Mouse (Mus musculus) midbrain, postnatal 0 days (tissue): ENCODE data around the gene Uba1. TPM values are rescaled to one million over a fixed set of nuclear protein-coding genes. Genes with fewer than 3 reads are reported as not detected.
A peak's percentile ranks its signal among the peaks of the same experiment; 100 is the strongest.
"Not testable (repeated sequence)": the region's sequence is repeated elsewhere in the genome, so short reads cannot be mapped to it uniquely, and the experiment has no call there.

ENCODE experiments used
- ATAC-seq: fragments of 200-750 bp; cut with Nextera tagmentation; 2 replicates; pipeline ENCODE4 v1.8.0; 2017; ENCODE audit warnings: moderate number of reproducible peaks, mild to moderate bottlenecking, moderate TSS enrichment, moderate library complexity; ENCODE audit not compliant: low FRiP score
- DNase-seq: peaks from one replicate; pipeline ENCODE4 v3.0.0-alpha.2; 2015; ENCODE audit warnings: low spot score
- H3K27ac ChIP-seq: fragments of 300-500 bp; sonication (generic); 2 replicates; pipeline ENCODE4 v1.5.1; 2014; ENCODE audit warnings: low read depth, mild to moderate bottlenecking, low read length, mixed read lengths
- H3K27me3 ChIP-seq: fragments of 300-500 bp; sonication (generic); 2 replicates; pipeline ENCODE4 v1.6.1; 2014; ENCODE audit warnings: low read length, control low read depth, mixed read lengths; ENCODE audit not compliant: insufficient read depth
- H3K36me3 ChIP-seq: fragments of 300-500 bp; sonication (generic); 2 replicates; pipeline ENCODE4 v1.6.1; 2014; ENCODE audit warnings: low read length, control low read depth, mixed read lengths; ENCODE audit not compliant: insufficient read depth
- H3K4me1 ChIP-seq: fragments of 300-500 bp; sonication (generic); 2 replicates; pipeline ENCODE4 v1.6.1; 2014; ENCODE audit warnings: mild to moderate bottlenecking, control low read depth, antibody characterized with exemption, low read length, mixed read lengths; ENCODE audit not compliant: insufficient read depth
- H3K4me2 ChIP-seq: fragments of 300-500 bp; sonication (generic); 2 replicates; pipeline ENCODE4 v1.6.1; 2014; ENCODE audit warnings: low read depth, mild to moderate bottlenecking, low read length, mixed read lengths; ENCODE audit not compliant: poor library complexity, severe bottlenecking
- H3K4me3 ChIP-seq: fragments of 300-500 bp; sonication (generic); 2 replicates; pipeline ENCODE4 v1.5.1; 2014; ENCODE audit warnings: low read depth, mild to moderate bottlenecking, low read length, moderate library complexity
- H3K9ac ChIP-seq: fragments of 300-500 bp; sonication (generic); replicated peaks from 2 replicates; pipeline ENCODE4 v1.6.1; 2014; ENCODE audit warnings: mild to moderate bottlenecking, low read length, moderate library complexity, mixed read lengths; ENCODE audit not compliant: poor library complexity, severe bottlenecking
- H3K9me3 ChIP-seq: fragments of 300-500 bp; sonication (generic); 2 replicates; pipeline ENCODE4 v1.6.1; 2016; ENCODE audit warnings: low read length, control low read depth
- CTCF ChIP-seq: IDR thresholded peaks from 2 replicates; pipeline ENCODE4 v1.5.1; 2016; ENCODE audit warnings: antibody characterized with exemption, mild to moderate bottlenecking
- WGBS: fragments of 180-500 bp; shearing (Covaris S2); extraction: QIAGEN DNeasy Blood & Tissue Kit; methylation state at CpG from one replicate; pipeline ENCODE4 v1.1.7; 2014; 5-methylcytosine and 5-hydroxymethylcytosine counted together
- polyA plus RNA-seq: library from polyadenylated mRNA; unstranded; fragments of >200 nt; fragmentation: Nextera tagmentation; extraction: Ambion mirVana; gene quantifications from 2 replicates; pipeline ENCODE4 v1.2.1, GENCODE M21; 2015
- total RNA-seq: library from RNA; depleted of rRNA; stranded (reverse); fragments of >200 nt; gene quantifications from 2 replicates; pipeline ENCODE4 v1.2.3, GENCODE M21; 2014; rRNA removed

Uba1 gene
- total and polyA plus RNA-seq, 2 experiments from 2014 or later: 263 to 646 TPM

- peak within 1 kb of the TSS; percentile 93 for H3K27ac ChIP-seq
- H3K4me1 ChIP-seq: no peaks in the 10 kb centered on the region
- ATAC-seq: peak; percentile 82
- H3K27me3 ChIP-seq: no peaks in the 10 kb centered on the region
- 30% methylated on average over 32 of the region's 32 CpGs for whole genome bisulfite sequencing
- H3K9ac ChIP-seq: peak within 1 kb of the TSS; percentile 75
- H3K9me3 ChIP-seq: no peaks in the 10 kb centered on the region
- peak; percentile 85 for DNase-seq
- no peak for TF ChIP-seq CTCF
- H3K4me2 ChIP-seq: peak within 1 kb of the TSS; percentile 41
- peak within 1 kb of the TSS; percentile 55 for H3K4me3 ChIP-seq
- no peaks in the 10 kb centered on the region for H3K36me3 ChIP-seq
Measured at GRCm38 (mm10) chrX:20703741-20704290, 45.7 kb downstream of the Uba1 start, which contains the start of gene Usp11. Usp11 (plus strand) TSS chrX:20703906.

DNA sequence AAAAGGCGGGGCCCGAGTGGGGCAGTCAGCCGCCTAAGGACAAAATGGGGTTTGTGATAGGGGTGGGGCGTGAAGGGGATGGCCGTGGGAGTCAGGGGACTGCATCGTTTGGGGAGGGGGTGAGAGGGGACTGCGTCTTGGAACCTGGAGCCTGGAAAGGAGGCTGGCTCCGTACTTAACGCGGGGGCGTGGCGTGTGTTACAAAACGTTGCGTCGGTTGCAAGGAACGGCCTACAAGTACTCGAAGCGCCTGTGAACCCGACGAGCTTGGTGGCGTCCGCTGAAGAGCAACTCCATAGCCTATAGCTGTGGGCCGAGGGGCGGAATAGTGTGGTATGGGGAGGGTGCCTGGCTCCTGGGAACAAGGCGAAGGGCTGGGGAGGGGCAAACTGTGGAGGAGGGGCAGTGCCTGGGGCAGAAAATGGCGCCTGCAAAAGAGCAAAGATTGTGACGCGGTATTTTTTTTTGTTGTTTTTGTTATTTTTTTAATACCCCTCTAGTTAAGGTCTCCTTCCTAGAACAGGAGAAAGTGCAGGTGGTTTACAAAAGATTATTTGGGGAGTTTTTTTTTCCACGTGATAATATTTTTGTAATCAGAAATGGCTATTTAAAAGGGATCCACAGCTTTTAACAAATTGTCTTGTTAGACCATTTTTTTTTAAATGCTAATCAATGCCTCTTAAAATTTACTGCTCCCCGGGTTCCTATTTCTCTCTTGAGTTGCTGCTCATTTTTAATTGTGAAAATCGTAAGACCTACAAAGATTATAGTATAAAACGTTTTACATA lies 46.4 kb downstream of the Uba1 start:
- peak overlapping the region; percentile 75 for H3K9ac ChIP-seq
- DNase-seq (peak; percentile 89), ATAC-seq (peak; percentile 89)
- no peaks in the 10 kb centered on the region for H3K36me3 ChIP-seq
- H3K4me2 ChIP-seq: peak overlapping the region; percentile 41
- H3K4me3 ChIP-seq: peak overlapping the region; percentile 55
- no peaks in the 10 kb centered on the region for H3K27me3 ChIP-seq
- H3K4me1 ChIP-seq: no peaks in the 10 kb centered on the region
- WGBS: 21% methylated on average over 32 of the region's 32 CpGs
- H3K27ac ChIP-seq: peak overlapping the region; percentile 93
- H3K9me3 ChIP-seq: no peaks in the 10 kb centered on the region
- TF ChIP-seq CTCF: no peak

DNA sequence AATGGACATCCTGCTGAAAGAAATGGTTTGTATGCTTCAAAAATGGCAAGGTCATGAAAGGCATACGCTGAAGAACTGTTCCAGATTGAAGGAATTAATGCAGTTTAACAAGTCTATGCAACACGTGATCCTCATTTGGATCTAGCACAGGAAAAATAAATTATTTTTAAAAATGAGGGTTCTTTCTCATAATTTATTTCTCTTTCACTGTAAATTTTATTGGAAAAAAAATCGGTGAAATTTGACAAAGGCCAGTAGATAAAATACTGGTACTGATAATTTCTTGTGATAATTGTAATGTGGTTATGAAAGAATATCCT lies 46.9 kb downstream of the Uba1 start:
- H3K9ac ChIP-seq: no peak overlapping the region
- WGBS: 34% methylated on average over 3 of the region's 3 CpGs

GRCm38 (mm10) chrX:20728681-20729080 lies 70.6 kb downstream of the Uba1 start:
- Histone ChIP-seq H3K4me2 (no peak overlapping the region), H3K4me1 (no peaks in the 10 kb centered on the region), H3K9me3 (no peaks in the 10 kb centered on the region), H3K9ac (no peak overlapping the region), H3K27ac (no peak overlapping the region), H3K4me3 (no peak overlapping the region), H3K36me3 (no peaks in the 10 kb centered on the region), H3K27me3 (no peaks in the 10 kb centered on the region)
- no peak for ATAC-seq
- DNase-seq: no peak
- 76% methylated on average over 5 of the region's 5 CpGs for WGBS
- TF ChIP-seq CTCF: no peak

More for the DNA sequence above, 46.9 kb downstream of the Uba1 start:
- ATAC-seq: no peak
- Histone ChIP-seq H3K27ac (no peak overlapping the region), H3K4me2 (peak overlapping the region; percentile 41), H3K36me3 (no peaks in the 10 kb centered on the region), H3K4me1 (no peaks in the 10 kb centered on the region), H3K27me3 (no peaks in the 10 kb centered on the region), H3K9me3 (no peaks in the 10 kb centered on the region), H3K4me3 (peak overlapping the region; percentile 55)
- TF ChIP-seq CTCF: no peak
- DNase-seq: no peak

DNA sequence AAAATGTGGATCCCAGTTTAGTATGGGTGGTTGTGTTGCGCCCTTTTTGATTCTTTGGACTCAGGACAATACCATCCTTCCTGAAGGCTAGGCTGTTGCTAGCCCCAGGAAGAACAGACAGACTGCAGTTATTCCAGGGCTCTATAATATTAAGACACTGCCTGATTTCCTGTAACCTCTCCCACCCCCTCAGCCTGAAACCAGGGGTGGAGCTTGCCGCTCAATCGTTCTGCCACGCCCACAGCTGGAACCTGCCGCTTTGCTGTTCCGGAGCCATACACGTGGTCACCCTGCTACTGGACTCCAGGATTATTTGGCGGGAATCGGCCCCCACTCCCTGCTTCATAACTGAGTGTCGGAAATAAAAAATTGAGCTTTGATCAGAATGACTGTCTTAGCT lies 71.9 kb downstream of the Uba1 start:
- not testable (repeated sequence) for H3K9me3 ChIP-seq, H3K36me3 ChIP-seq, H3K27me3 ChIP-seq, H3K9ac ChIP-seq, H3K27ac ChIP-seq, H3K4me1 ChIP-seq, H3K4me3 ChIP-seq, H3K4me2 ChIP-seq, ATAC-seq, DNase-seq
- WGBS: 49% methylated on average over 10 of the region's 10 CpGs

Other genes starting within 250 kb of the Uba1 start
- 8.1 and 11.2 TPM in 2 replicates for gene Jade3, start 232.6 kb upstream of the Uba1 start, total RNA-seq
- 2.3 and 2.6 TPM in 2 replicates for gene Jade3, start 232.6 kb upstream of the Uba1 start, polyA plus RNA-seq
- 0.11 and 0.19 TPM in 2 replicates for gene Rgn, start 108.5 kb upstream of the Uba1 start, total RNA-seq
- 0.83 and 1.1 TPM in 2 replicates for gene Rgn, start 108.5 kb upstream of the Uba1 start, polyA plus RNA-seq
- 55.2 and 60.4 TPM in 2 replicates for gene Rbm10, start 40.8 kb upstream of the Uba1 start, total RNA-seq
- 27.5 and 28.7 TPM in 2 replicates for gene Rbm10, start 40.8 kb upstream of the Uba1 start, polyA plus RNA-seq
- gene Ndufb11, start 40.7 kb upstream of the Uba1 start, total RNA-seq: 96.6 and 109 TPM in 2 replicates
- 277 and 295 TPM in 2 replicates for gene Ndufb11, start 40.7 kb upstream of the Uba1 start, polyA plus RNA-seq
- 217 and 218 TPM in 2 replicates for gene Cdk16, start 29.6 kb downstream of the Uba1 start, total RNA-seq
- 171 and 173 TPM in 2 replicates for gene Cdk16, start 29.6 kb downstream of the Uba1 start, polyA plus RNA-seq
- 95.1 and 95.4 TPM in 2 replicates for gene Usp11, start 45.6 kb downstream of the Uba1 start, total RNA-seq
- 76.2 and 77.0 TPM in 2 replicates for gene Usp11, start 45.6 kb downstream of the Uba1 start, polyA plus RNA-seq
- 262 and 315 TPM in 2 replicates for gene Araf, start 139.5 kb downstream of the Uba1 start, total RNA-seq
- 424 and 456 TPM in 2 replicates for gene Araf, start 139.5 kb downstream of the Uba1 start, polyA plus RNA-seq
- 3.8 and 9.3 TPM in 2 replicates for gene Timp1, start 211.8 kb downstream of the Uba1 start, total RNA-seq
- 3.2 and 4.1 TPM in 2 replicates for gene Timp1, start 211.8 kb downstream of the Uba1 start, polyA plus RNA-seq